Mouse (Mus musculus) embryonic facial prominence, embryonic 10.5 days (tissue): ENCODE data around the gene Spata5. TPM values are rescaled to one million over a fixed set of nuclear protein-coding genes. Genes with fewer than 3 reads are reported as not detected.

ENCODE experiments used
- DNase-seq: peaks from one replicate; pipeline ENCODE4 v3.0.0-alpha.2; 2017; ENCODE audit warnings: low spot score
- H3K27ac ChIP-seq: fragments of 300-500 bp; sonication (generic); replicated peaks from 2 replicates; pipeline ENCODE4 v1.5.1; 2016; ENCODE audit warnings: mild to moderate bottlenecking
- H3K27me3 ChIP-seq: fragments of 300-500 bp; sonication (generic); replicated peaks from 2 replicates; pipeline ENCODE4 v1.6.1; 2016; ENCODE audit warnings: low read depth, mild to moderate bottlenecking; ENCODE audit not compliant: poor library complexity, severe bottlenecking
- H3K36me3 ChIP-seq: fragments of 300-500 bp; sonication (generic); replicated peaks from 2 replicates; pipeline ENCODE4 v1.6.1; 2016; ENCODE audit warnings: mild to moderate bottlenecking, moderate library complexity
- H3K4me1 ChIP-seq: fragments of 300-500 bp; sonication (generic); 2 replicates; pipeline ENCODE4 v1.6.1; 2016
- H3K4me3 ChIP-seq: fragments of 300-500 bp; sonication (generic); 2 replicates; pipeline ENCODE4 v1.5.1; 2016; ENCODE audit warnings: mild to moderate bottlenecking, moderate library complexity
- H3K9me3 ChIP-seq: fragments of 300-500 bp; sonication (generic); 2 replicates; pipeline ENCODE4 v1.6.1; 2016; ENCODE audit warnings: mild to moderate bottlenecking
- WGBS: fragments of 180-500 bp; shearing (Covaris S2); methylation state at CpG from one replicate; pipeline ENCODE4 v1.1.7; 2016; 5-methylcytosine and 5-hydroxymethylcytosine counted together
- polyA plus RNA-seq: library from polyadenylated mRNA; unstranded; fragments of >200 nt; fragmentation: Nextera tagmentation; extraction: Ambion mirVana; gene quantifications from 2 replicates; pipeline ENCODE4 v1.2.1, GENCODE M21; 2016

Gene Spata5
- polyA plus RNA-seq, 1 experiment from 2014 or later = 49.8 TPM

DNA sequence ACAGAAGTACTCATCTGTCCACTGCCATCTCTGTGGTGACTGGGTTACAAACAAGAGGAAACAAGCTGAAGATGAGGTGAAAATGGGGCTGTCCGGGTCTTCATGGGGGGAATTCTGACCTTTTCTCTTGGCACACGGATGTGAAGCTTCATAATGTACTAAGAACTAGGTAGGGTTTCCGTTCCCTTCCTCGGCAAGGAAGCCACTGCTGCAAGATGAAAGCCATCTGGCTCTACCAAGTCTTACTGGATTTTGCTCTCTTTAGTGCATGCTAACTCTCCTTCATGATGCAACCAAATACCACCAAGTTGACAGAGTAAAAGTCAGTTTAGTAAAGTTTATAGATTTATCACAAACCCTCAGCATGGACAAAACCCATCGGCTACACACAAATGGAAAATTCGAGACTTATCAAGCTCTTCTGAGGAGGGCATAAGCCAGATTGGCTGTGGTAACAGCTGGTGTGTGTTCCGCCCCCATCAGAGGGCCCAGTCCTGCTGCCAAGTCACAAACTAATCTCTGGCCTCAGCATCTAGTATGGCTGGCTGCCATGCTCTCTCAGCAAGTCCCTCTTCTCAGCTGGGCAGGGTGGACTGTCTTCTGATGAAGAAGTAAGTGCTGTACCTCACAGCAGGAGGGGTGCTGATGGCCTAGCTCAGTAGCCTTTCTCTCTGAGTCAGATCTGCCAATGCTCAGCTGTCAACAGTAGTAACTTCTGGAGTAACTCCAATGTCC is 20.9 kb upstream of the Spata5 start:
- no peak for DNase-seq
- no peaks in the 10 kb centered on the region for H3K36me3 ChIP-seq
- peaks cover 8% of the 10 kb centered on the region for H3K4me1 ChIP-seq
- H3K4me3 ChIP-seq = no peak overlapping the region
- H3K9me3 ChIP-seq = no peaks in the 10 kb centered on the region
- WGBS = 90% methylated on average over 7 of the region's 7 CpGs
- no peaks in the 10 kb centered on the region for H3K27me3 ChIP-seq
- no peak overlapping the region for H3K27ac ChIP-seq

DNA sequence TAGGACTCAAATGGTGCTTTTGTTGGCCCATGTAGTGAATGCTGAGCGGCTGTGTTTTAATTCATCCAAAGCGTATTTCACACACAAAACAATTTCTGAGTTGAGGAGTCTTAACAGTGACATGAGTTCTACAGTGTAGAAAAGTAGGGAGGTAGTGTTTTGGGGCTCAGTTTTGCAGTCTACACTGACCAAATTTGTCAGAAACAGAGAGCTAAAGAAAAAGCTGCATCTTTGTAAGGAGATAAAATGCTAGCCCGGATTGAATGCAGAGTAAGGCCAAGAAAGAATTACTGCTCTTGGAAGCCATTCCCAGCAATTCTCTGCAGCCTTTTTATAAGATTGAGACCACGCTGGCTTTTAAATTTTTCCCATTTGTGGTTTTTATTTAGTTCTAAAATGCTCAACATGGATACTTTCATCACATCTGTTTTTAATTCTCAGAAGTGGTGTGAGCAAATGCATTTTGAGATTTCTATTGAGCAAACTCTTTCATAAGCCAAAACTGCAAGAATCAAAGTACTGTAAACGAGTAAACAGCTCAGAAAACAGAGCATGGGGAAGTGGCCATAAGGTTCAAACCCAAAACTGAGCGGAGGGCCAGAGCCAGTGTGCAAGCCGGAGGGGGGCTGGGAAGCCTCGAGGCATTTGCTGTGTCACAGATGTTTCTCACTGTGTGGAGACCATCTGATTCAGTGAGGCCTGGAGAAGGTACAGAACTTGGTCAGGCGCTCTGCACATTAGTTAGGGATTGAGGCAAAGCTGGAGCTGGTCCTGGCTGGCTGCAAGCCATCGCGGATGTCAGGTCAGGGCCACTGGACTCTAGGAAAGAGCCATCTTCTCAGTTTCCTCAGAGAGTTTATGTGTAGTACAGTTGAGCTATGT is 17.7 kb upstream of the Spata5 start:
- no peaks in the 10 kb centered on the region for H3K27me3 ChIP-seq
- peak overlapping the region; percentile 26 for H3K27ac ChIP-seq
- H3K4me3 ChIP-seq = no peak overlapping the region
- H3K36me3 ChIP-seq = no peaks in the 10 kb centered on the region
- WGBS = 66% methylated on average over 11 of the region's 11 CpGs
- peak; percentile 52 for DNase-seq
- H3K9me3 ChIP-seq = no peaks in the 10 kb centered on the region
- H3K4me1 ChIP-seq = peaks cover 8% of the 10 kb centered on the region

DNA sequence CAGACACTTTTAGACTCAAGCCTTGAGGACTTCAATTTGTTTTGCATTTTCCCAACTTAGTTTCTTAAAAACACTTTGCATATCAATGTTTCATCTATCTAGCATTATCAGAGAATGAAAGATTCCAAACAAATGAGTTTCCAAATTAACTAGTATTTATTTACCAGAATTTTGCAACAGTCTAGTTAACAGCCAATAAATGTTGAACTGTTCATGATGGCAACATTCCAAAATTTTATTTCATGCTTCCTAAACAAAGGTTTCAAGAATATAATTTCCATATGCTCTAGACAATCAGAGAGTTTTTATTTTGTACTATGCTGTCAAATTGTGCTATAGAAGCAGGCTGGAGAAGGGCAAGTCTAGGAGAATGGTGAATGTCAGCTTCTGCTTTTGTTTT is 12.1 kb upstream of the Spata5 start:
- Histone ChIP-seq H3K4me1 (no peaks in the 10 kb centered on the region), H3K27ac (no peak overlapping the region), H3K9me3 (no peaks in the 10 kb centered on the region), H3K27me3 (no peaks in the 10 kb centered on the region), H3K4me3 (no peak overlapping the region), H3K36me3 (no peaks in the 10 kb centered on the region)
- DNase-seq = no peak

DNA sequence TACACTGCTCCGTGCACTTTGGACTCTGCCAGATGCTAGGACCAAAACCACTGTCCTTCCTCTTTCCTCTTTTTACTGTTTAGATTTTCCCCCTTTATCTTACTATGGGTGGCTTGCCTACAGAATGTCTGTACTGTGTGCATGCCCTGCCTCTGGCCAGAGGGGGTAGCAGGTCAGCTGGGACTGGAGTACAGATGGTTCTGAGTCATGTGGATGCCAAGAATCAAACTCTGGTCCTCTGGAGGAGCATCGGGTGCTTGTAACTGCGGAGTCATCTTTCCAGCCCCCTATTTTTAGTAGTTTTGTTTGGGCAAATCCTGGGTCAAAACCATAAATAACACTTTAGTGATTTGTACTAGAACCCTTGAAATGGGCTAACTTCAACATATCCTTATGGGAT is 6.2 kb upstream of the Spata5 start:
- H3K9me3 ChIP-seq = no peaks in the 10 kb centered on the region

DNA sequence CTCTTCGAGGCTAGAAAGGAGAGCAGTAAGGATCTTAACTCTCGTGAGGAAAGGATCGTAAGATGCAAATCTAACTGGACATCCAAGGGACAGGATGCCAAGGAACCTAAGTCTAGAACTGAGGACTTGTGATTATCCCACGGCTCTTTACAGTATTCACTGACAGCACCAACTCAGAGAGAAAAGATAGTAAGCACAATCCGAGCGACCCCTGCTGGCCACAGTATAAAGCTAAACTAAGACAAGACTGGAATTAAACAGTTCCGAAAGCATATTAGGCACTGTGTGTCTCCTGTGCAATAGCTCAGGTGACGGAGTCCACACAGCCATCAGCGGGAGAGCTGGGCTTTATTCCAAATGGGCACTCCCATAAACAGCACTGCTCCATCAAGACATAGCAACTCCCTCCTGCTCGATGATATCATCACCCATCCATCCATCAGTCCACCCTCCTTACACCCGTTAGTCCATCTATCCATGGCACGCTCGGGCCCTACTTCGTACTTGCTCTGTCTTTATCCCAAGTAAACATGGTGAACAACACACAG is 5.2 kb upstream of the Spata5 start:
- DNase-seq = peak; percentile 79
- 56% methylated on average over 14 of the region's 14 CpGs for WGBS
- Histone ChIP-seq H3K4me3 (no peak overlapping the region), H3K36me3 (no peaks in the 10 kb centered on the region), H3K27ac (no peak overlapping the region), H3K9me3 (no peaks in the 10 kb centered on the region), H3K4me1 (peaks cover 7% of the 10 kb centered on the region), H3K27me3 (no peaks in the 10 kb centered on the region)

More for the DNA sequence above, 6.2 kb upstream of the Spata5 start:
- Histone ChIP-seq H3K4me1 (peaks cover 2% of the 10 kb centered on the region), H3K4me3 (no peak overlapping the region), H3K27ac (no peak overlapping the region), H3K27me3 (no peaks in the 10 kb centered on the region), H3K36me3 (no peaks in the 10 kb centered on the region)
- 93% methylated on average over 3 of the region's 3 CpGs for WGBS
- no peak for DNase-seq

DNA sequence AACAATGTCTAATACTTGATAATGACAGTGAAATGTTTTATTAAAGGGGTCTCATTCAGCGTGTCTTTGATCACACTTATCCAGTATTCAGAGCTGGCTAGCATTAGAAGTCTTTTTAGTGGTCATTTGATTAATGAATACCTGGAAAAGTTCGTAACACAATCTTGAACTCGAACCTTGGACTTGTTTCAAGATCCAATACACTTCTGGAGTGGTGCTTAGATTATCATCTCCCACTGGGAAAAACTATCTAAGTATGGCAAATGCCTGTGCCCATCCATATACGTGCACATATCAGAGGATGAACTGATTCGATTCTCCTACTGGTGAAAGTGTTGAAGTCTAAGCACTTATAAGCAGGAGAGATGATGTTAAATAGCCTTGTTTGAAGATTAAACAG is 1.4 kb upstream of the Spata5 start:
- Histone ChIP-seq H3K36me3 (peaks cover 3% of the 10 kb centered on the region; the same call in 1 of the 2 replicates), H3K4me3 (peak overlapping the region; percentile 86), H3K27me3 (no peaks in the 10 kb centered on the region), H3K4me1 (peaks cover 22% of the 10 kb centered on the region), H3K9me3 (no peaks in the 10 kb centered on the region), H3K27ac (peak overlapping the region; percentile 91; the same call in 1 of the 2 replicates)
- WGBS = 80% methylated on average over 5 of the region's 5 CpGs
- DNase-seq = no peak

DNA sequence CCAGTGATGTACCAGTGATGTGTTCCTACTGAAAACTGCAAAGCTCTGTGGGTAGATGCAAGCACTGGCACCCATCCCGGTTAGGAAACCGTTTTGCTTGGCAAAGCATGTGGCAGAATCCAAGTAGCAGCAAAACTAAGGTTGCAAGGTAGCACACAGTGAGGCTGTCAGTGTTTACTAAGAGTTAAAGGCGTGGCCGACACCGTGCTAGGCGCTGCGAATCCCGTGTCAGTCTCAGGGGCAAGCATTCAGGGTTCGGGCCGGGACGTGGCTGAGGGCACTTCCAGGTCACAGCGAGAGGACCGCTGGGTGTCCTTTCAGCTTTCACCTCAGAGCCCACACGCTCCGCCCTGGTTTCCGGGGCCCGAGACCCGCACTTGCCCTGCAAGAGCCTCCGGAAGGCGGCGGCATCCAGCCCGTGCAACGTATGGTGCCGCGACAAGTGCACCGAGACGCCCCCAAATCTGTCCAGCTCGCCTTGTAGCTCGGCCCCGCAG is 687 bp upstream of the Spata5 start:
- under 1% methylated on average over 30 of the region's 30 CpGs for WGBS
- H3K27me3 ChIP-seq = no peaks in the 10 kb centered on the region
- DNase-seq = no peak

DNA sequence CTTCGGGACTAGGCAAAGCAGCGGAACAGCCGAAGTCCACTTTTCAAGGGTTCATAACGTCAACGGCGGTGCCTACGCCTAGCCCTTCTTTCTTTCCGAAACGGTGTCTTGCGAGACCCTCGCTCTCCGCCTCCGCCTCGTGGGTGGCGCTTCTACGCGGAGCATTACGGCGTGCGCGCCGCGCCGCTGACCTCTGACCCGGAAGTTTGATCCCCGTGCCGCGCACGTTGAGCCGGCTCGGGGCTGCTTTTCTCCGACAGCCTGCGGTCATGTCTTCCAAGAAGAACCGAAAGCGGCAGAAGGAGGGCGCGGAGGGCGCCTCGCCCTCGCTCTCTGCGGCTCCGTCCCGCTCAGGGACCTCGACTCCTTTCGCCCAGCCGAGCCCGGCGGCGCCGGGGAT is 376 bp downstream of the Spata5 start, which contains the start of gene Nudt6:
Nudt6 (minus strand) TSS at position 140 of the 400 bp plus-strand sequence.
- 0% methylated on average over 50 of the region's 50 CpGs for WGBS
- H3K4me3 ChIP-seq = peak within 1 kb of the TSS; percentile 86
- H3K27me3 ChIP-seq = no peaks in the 10 kb centered on the region
- H3K36me3 ChIP-seq = peaks cover 18% of the 10 kb centered on the region
- H3K9me3 ChIP-seq = no peaks in the 10 kb centered on the region
- H3K27ac ChIP-seq = peak within 1 kb of the TSS; percentile 91
- peaks cover 22% of the 10 kb centered on the region for H3K4me1 ChIP-seq
- peak; percentile 95 for DNase-seq

More for the DNA sequence above, 687 bp upstream of the Spata5 start:
- Histone ChIP-seq H3K4me3 (peak overlapping the region; percentile 86), H3K27ac (peak overlapping the region; percentile 91), H3K36me3 (peaks cover 10% of the 10 kb centered on the region; the same call in 1 of the 2 replicates), H3K4me1 (peaks cover 22% of the 10 kb centered on the region), H3K9me3 (no peaks in the 10 kb centered on the region)

DNA sequence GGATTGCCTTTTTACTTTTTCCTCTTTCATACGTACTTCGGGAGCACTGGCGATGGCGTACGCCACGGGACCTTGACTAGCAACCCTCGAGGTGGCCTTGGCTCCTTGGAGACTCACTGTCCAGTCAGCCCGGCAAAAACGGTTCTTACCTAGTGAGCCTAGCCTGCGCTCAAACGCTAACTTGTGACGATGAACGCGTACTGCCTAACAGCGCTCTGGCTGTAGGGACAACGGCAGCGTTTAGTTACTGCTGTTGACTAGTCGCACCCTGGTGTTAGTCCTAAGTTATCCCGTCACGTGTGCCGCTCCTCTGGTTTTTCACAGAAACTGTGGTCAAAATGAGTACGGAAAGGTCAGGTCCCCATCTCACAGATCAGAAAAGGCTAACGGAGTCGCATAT is 945 bp downstream of the Spata5 start:
- Histone ChIP-seq H3K27ac (peak overlapping the region; percentile 91), H3K9me3 (no peaks in the 10 kb centered on the region), H3K36me3 (peaks cover 23% of the 10 kb centered on the region), H3K27me3 (no peaks in the 10 kb centered on the region), H3K4me1 (peaks cover 22% of the 10 kb centered on the region), H3K4me3 (peak overlapping the region; percentile 86)
- under 1% methylated on average over 24 of the region's 24 CpGs for WGBS
- DNase-seq = no peak

DNA sequence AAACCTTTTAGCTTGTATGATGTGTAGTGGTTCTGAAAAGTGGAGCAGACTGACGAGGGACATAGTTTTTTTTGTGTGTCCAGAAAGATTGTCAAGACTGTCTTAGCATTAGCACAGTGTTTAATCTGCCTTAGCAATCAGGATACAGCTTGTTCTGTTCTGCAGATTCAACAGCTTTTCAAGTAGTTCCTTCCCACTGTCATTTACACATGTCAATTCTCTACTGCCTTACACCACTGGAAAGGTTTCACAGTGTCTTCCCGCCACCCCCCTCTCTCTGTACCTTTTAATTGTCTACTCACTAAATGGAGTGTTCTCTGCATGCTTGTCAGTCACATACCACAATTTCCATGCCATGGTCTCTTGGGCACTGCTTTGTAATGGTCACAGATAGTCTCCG is 1.5 kb downstream of the Spata5 start:
- Histone ChIP-seq H3K27ac (peak overlapping the region; percentile 91), H3K36me3 (peaks cover 29% of the 10 kb centered on the region), H3K9me3 (no peaks in the 10 kb centered on the region), H3K4me1 (peaks cover 22% of the 10 kb centered on the region), H3K4me3 (peak overlapping the region; percentile 86), H3K27me3 (no peaks in the 10 kb centered on the region)
- no peak for DNase-seq
- 16% methylated on average over 3 of the region's 3 CpGs for WGBS

DNA sequence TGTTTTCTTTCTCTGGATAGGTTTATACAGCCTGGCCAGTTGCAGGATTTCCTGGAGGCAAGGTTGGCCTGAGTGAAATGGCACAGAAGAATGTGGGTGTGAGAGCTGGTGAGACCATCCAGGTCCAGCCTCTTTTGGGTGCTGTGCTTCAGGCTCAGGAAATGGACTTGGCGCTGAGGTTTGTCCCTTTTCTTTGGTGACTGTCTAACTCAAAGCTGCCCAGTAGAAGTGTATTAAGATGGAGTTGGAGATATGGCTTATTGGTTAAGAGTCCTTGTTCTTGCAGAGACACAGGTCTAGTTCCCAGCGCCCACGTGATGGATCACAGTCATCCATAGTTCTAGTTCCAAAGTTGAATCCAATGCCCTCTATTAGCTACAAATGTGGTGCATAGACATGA is 6.4 kb downstream of the Spata5 start:
- Histone ChIP-seq H3K27ac (no peak overlapping the region), H3K9me3 (no peaks in the 10 kb centered on the region), H3K4me3 (no peak overlapping the region), H3K27me3 (no peaks in the 10 kb centered on the region), H3K36me3 (peaks cover 71% of the 10 kb centered on the region), H3K4me1 (peaks cover 12% of the 10 kb centered on the region)
- 94% methylated on average over 3 of the region's 3 CpGs for WGBS
- no peak for DNase-seq

DNA sequence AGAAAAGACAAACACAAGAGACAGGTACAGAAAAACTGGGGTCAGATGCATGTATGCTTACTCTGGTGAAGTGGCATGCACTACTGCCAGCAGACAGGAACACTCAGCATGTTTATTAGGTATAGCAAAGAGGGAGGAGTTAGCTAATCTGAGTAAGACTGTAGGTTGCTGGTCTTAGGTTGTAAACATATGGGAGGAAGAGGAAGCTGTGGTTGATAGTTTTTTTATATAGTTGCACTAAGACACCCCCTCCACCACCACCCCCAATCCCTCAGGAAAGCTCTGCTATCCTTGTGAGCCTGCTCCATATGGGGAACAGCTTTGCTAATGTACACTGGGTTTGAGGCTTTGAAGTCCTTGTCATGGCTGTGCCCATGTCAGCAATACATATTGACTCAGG is 10.7 kb downstream of the Spata5 start:
- Histone ChIP-seq H3K9me3 (no peaks in the 10 kb centered on the region), H3K27ac (no peak overlapping the region), H3K4me3 (no peak overlapping the region), H3K27me3 (no peaks in the 10 kb centered on the region), H3K4me1 (no peaks in the 10 kb centered on the region), H3K36me3 (peaks cover 86% of the 10 kb centered on the region)
- no peak for DNase-seq
